Mouse (Mus musculus) liver, adult (tissue): ENCODE results near the gene Gm20388.

Experiments
- GATA4 ChIP-seq: IDR thresholded peaks from 2 replicates; pipeline ENCODE4 v1.6.1; 2014; ENCODE audit warnings: mild to moderate bottlenecking, low read length; ENCODE audit not compliant: insufficient replicate concordance

Gm20388 gene

DNA sequence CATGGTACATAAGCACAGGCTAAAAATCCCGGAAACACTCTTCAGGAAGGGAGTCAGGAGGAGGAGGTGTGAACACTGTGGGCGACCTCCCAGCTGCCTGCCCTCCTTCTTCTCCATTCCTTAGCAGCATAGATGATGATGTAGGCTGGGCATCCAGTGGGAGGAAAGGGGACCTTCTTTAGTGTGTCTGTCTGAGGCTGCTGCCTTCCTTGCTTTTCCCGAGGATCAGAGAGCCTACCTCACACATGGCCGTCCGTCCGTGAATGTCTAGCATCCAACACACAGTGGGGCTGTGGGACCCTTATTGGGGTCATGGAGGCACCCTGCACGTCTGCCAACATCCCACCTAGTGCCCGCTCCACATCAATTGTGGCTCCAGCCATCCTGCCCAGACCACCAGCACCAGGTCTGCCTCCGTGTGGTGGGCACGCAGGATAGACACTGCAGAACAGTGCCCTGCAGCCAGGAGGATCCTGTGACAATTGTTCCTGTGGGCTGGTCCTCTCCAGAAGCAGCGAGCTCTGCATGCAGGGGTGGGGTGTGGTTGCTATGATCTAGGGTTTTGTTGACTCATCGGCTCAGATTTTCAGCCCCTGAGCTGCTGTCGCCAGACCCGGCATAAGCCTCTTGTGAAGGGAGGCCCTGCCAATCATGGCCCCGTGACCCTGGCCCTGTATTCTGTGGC, 2174.2 kb downstream of the Gm20388 start:
- no peak for TF ChIP-seq GATA4

DNA sequence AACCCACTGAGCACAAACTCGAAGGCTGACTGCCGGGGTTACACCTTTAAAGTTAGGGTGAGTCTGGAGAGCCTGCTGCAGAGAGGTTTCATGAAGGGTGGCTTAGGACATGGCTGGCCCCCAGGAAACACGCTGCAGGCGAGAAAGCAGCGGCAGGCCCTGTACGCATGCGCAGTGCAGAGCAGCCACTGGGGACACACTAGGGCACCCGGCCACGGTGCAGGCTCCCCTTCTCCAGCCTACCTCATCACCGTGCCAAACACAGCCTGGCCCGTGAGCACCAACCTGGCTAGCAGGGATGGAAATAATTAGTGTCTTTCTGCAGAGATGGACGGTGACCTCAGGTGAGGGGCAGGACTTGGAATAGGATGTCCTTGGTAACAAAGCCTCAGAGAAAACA, 2175.4 kb downstream of the Gm20388 start:
- no peak for TF ChIP-seq GATA4

DNA sequence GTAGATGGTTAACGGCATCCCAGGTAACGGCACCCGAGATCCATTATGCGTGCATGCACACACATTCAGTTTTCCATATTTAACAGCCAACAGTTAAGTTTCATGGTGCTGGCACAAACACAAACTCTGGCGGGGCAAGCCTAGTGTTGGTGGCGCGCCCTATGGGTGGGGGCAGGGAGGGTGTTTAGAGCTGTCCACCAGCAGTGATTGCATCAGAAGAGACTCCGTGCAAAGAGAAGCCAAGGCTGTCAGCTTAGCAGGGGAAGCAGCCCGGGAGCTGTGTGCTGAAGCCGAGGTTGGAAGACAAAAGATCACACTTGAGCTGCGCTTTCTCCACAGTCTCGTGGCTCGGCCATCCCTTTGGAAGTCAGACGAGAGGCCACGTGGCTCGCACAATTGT, 2178.0 kb downstream of the Gm20388 start:
- no peak for TF ChIP-seq GATA4

DNA sequence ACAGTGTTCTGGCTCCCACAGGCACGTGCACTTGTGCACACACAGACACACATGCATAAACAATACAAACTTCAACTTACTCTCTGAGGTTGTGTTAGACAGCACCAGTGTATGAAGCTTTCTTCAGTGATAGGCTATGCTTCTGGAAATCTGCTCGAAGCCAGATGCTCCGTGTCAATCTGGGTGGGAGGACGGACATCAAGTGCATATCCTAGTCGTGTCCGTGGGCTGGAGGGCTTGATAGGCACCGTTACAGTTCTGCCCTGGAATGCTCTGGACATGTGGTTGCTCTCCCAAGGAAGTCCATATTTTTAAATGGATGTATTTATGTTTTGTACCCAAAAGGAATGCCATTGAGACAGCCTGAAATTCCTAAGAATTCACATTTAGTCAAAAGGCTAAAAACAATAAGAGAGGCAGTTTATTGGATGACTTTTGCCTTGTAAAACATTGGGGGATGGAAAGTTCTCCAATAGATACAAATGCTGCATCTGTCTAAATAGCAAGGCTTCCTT, 2178.6 kb downstream of the Gm20388 start:
- TF ChIP-seq GATA4: no peak

DNA sequence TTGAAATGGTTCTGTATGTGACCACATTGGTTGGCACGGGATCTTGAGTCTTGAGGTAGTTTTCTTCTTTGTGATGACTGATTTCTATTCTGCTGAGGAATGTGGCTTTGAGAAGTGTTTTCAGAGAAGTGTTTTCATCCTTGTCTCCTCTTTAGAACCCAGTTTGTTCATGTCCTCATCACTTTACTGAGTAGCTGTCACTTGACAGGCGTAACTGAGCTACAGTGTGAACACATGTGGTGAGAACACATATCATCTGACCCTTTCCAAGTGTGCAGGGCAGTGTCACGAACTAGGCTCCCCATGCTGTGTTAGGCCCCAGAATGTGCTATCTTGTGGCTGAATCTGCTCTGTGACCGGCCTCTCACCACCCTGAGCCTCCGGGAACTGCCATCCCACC, 2181.8 kb downstream of the Gm20388 start:
- no peak for TF ChIP-seq GATA4

DNA sequence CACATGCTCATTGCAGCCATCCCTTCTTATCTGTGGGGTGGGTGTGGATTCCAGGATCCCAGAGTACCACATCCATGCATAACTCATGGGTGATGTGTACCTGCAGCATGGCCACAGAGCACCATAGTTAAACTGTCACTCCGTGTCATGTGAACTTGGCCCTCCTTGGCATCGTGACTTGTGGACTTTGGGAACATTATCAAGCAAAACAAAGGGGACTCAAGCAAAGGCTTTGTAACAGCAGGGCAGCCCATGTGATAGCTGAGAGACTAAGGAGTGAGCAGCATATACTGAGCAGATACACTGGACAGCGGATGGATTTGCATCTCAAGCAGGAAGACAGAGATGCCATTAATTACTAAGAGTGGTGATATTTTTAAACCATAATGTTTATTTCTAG, 2188.1 kb downstream of the Gm20388 start:
- TF ChIP-seq GATA4: no peak

DNA sequence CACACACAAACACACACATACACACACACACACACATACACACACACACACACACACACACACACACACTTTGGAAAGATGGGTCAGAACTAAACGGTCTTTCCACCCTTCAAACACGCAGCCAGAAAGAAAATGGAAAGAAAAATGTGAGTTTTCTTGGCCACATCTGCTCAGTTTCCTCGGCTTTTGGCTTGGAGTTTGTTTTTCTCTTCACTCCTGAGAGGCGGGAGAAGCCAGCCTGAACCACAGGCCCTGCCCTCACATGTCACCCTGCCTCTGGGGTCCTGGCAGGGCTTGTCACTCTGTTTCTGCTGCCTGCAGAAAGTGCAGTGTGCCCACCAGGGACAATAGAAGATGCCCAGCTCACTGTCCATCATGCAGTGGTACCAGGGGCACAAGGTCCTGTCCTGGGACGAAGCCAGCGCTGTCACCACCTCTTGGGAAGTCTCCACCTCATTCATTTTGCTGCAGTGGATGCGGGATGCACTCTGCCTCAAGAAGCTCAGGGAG, 2189.1 kb downstream of the Gm20388 start:
- no peak for TF ChIP-seq GATA4

DNA sequence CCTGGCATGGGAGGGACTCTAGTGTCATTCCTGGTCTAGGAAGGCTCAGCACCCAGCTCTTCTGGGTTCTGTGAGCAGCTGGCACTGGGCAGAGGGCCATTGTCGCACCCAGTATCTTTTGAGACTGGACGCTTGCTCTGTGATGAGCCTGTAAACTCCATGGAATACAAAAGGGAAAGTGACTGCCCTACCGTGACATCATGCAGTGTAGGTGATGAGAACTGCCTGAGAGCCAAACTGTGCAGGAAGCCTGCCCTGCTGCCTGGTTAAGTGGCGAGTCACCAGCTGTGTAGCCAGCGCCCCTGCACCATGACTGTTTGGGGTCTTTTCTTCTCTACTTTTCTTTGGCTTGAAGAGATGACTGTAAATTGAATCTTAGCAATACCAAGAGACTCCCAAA, 2191.2 kb downstream of the Gm20388 start:
- TF ChIP-seq GATA4: no peak

DNA sequence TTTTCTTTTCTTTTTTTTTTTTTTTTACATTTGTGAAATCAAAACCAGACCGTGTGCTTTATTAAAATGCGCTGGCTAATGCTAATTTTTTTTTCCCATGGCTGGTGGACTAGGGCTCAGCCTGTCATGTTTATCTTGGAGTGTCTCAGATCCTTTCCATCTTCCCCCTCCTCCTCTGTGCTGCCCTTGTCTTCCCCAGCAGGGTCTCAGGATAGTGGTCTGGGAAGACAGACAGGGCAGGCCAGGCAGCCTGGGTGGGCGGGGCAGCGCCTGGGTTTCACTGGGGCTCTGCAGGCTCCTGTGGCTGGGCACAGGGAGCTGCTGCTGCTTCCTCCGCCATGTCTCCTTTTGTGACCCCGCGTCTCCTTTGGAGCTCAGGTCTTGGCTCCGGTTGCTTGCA, 2191.6 kb downstream of the Gm20388 start:
- no peak for TF ChIP-seq GATA4

DNA sequence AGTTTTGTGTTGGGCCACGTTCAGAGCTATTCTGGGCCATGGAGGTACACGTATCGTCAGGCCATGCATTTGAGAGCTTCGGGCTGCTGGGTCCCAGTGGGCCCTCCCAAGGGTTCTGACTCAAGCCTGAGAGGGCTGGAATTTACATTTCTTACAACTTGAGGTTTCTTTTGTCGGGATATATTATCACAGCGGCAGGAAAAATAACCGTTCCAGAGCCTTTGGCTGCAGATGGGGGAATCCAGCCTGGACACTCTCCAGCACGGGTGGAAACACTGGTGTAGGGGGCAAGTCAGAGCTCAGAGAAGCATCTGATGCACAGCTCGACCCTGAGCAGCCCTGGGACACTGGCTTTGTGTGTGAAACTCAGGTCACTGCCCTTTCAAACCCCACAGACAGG, 2192.6 kb downstream of the Gm20388 start:
- TF ChIP-seq GATA4: no peak

DNA sequence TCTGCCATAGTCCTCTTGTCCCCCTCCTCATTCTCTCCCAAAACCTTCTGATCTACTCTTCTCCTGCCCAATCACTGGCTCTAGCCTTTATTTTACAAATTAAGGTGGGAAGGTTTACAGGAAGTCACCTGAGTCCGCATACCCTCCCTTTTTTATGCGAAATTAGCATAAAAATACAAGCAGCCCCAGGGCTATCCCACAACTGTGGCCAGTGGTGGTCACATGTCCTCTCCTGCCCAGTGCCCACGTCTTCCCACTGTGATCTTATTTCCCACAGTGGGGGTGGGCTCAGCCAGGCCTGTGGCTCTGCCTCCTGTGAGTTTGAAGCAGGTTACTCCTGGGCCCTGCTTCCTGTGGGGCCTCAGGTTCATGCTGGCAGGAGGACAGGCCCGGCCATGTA, 2194.0 kb downstream of the Gm20388 start:
- TF ChIP-seq GATA4: no peak

DNA sequence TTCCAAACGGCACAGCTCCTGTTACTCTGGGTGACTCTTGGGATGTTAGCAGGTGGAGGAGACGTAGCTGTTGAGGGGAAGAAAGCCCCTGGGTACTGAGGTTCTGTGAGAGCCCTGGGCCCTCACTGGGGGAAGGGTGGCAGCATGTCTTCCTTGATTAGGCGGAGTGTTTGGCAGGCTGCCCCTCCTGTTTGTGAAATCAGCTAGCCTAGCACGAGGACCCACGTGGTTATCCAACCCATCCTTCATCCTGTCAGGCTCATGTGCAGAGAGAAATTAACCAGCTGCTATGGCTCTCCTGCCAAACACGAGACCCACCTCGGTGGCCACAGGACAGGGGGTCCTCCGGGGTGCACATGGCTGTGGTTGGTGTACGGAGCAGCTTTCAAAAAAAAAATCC, 2195.6 kb downstream of the Gm20388 start:
- TF ChIP-seq GATA4: no peak

DNA sequence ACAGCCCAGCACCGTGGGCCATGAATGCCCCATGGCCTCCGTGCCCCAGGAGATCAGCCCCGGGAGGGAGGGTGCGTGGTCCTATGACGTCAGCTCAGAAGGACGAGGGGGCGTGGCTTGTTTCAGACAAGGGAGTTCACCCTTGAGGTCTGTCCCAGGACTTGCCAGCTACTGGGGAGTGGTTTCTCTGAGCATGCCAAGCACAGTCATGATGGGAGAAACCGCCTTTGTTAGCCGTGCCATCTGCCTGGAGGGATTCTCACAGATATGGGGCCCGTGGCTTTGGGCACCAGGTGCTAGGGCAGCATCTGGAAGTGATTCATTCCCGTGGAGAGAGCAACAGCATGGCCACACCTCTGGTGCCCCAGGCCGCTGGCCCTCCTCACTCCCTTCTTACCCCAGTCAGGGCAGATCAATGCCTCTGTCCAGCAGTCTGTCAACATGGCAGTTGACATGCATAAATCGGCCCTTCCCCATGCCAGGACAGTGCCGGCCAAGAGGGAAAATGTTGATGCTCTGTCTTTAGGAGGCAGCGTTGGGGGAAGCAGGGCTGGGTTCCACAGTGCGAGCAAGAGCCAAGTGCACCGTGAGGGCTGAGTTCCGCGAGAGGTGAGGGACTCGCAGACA, 2199.7 kb downstream of the Gm20388 start:
- TF ChIP-seq GATA4: no peak

DNA sequence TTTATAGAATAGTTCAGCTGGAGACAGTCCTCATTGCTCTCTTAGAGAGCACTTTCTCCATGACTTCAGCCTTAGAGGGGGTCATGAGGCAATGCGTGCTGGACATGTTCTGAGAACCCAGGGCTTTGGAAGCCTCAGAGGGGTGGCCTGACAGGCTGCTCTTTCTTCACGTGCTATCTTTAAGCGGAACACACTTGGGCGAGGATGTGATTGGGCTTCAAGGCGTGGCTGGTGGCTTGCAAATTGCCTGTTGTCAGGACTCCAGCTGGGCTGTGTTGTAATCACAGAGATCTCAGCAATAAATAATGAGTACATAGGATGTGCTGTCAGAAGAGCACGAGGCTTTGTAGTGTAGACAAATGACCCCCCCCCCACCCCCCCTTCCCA, 2200.2 kb downstream of the Gm20388 start:
- TF ChIP-seq GATA4: no peak

DNA sequence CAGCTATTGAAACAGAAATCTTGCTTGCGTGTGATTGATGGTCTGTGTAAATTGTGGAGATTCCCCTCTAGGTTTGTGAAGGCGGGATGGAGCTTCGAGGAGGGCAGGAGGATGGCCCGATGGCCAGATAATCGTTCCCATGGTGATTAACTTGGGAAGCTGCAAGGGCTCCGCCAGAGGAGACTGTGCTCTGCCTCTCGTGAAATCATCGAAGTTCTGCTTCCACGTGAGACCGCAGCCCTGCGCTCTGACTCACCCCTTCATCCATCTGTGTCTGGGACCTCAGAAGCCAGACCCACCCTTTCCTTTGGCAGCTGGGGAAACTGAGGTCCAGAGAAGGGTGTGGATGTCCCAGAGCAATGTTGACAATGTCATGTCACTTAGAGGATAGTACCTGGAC, 2201.1 kb downstream of the Gm20388 start:
- TF ChIP-seq GATA4: no peak

DNA sequence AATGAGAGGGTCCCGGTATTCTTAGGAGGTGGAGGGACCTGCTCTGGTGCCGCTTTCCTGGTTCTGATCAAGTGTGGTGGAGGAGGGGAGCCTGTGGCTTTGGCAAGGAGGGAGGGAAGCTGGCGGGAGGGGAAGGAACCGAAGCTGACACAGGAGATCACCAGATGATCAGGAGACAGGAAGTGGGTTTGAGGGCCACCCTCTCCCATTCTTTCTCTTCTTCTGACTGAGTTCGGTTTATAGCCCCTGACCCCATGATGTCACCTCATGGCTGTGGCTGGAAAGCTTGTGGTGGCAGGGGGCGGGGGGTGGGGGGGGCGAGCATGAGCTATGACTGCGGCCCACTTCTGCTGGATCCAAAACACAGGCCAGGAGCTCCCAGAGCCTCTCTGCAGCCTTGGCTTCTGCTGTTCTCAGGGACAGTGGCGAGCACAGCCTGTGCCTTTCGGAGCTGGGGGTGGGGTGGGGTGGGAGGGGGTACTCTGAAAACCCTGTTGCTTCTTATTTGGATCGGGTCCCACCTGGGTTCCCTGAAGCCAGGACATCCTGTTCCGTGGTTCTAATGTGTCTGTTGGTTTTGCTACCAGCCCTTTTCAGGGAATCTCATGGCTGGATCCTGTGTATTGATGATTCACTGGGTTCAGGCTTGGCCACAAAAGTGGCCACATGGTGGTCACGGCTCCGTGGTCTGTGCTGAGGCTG, 2201.8 kb downstream of the Gm20388 start:
- TF ChIP-seq GATA4: no peak

DNA sequence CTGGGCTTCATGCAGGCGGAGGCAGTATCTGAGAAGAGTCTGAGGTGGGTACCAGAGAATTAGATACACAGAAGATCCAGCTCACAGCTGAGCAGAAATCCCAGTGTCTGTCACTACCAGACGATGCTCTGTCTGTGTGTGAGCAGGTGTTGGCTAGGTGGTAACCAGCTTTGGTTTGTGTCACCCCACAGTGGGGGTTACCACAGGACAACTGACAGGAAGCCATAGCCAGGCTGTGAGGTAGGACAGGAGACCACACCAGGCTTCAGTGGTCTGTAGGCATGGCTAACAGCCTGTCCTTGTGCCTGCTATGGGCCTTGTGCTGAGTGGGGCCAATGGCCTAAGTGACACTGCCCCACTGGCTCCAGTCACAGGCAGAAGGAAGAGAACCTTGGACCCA, 2204.2 kb downstream of the Gm20388 start:
- no peak for TF ChIP-seq GATA4
